Mouse (Mus musculus) hindbrain, embryonic 12.5 days (tissue): ENCODE data around the gene Vstm2l. TPM values are rescaled to one million over a fixed set of nuclear protein-coding genes. Genes with fewer than 3 reads are reported as not detected.

ENCODE experiments used
- polyA plus RNA-seq: library from polyadenylated mRNA; unstranded; fragments of >200 nt; fragmentation: Nextera tagmentation; extraction: Ambion mirVana; gene quantifications from 2 replicates; pipeline ENCODE4 v1.2.1, GENCODE M21; 2016

The Vstm2l gene
- polyA plus RNA-seq, 1 experiment from 2014 or later = 15.3 TPM

Other genes starting within 250 kb of the Vstm2l start
- 82.3 and 83.7 TPM in 2 replicates for gene Ctnnbl1, start 177.3 kb upstream of the Vstm2l start, polyA plus RNA-seq
- gene Tti1, start 113.8 kb downstream of the Vstm2l start, polyA plus RNA-seq = 25.6 and 25.8 TPM in 2 replicates
- gene Rprd1b, start 113.8 kb downstream of the Vstm2l start, polyA plus RNA-seq = 46.2 and 56.2 TPM in 2 replicates
- 9.9 and 11.1 TPM in 2 replicates for gene Tgm2, start 231.8 kb downstream of the Vstm2l start, polyA plus RNA-seq